Mouse (Mus musculus): ENCODE measurements around the gene Olfr365. TPM values are rescaled to one million over a fixed set of nuclear protein-coding genes. Genes with fewer than 3 reads are reported as not detected.

Gene Olfr365
- not detected for total RNA-seq (2023)

DNA sequence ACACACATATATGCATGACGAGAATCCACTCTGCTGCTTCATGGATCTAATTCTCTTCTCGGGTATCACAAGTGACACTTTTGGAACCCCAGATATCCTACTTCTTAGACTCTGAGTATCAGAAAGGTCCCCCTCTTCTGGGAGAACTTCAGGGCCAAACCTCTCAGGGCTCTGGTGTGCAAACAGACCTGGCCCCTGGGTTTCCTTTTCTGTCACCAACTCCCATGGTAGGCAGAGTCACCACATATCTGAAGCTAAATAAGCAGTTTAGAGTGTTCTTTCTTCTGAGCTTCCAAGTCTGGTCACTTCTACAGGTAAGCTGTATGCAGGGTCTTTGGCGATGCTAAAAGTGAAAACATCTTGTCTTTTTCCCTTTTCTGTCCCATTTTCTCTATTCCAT, at the start of gene Olfr365:
Gene Olfr365 (plus strand): TSS at position 301 of the 400 bp plus-strand sequence.

DNA sequence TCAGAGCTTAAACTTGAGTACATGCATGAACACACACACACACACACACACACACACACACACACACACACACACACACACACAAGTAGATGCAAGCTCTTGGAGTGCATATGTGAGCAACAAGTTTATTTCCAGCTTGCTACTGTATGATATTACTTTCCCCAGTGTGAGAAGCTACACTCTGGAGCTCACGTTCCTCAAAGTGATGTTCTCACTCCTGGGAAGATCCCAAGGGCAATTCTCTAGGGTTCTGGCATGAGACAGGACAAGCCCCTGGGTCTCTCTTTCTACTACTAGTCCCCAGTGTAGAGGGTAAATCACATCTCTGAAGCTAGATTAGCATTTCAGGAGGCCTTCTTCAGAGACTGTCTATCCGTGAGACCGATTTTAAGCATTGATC, 49.0 kb upstream of the Olfr365 start, which contains the start of gene Olfr364-ps1:
Gene Olfr364-ps1 (plus strand): TSS at position 301 of the 400 bp plus-strand sequence.

DNA sequence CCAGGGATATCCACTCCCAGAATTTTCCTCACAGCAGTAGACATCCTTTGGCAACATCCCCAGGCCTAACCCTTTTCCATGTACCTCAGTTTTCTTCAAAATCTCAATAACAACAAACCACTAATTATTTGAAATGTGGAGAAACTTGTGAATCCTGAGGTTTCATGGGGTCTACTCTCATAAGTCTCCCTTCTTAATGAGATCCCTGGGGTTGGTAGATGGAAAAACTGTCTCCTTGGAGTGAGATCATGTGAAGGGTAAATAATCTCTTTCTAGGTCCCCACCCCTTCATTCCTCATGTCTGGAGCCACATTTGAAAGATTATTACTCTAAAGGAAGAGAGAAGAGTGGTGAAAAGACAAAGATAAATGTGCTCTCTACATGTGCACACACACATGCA, 23.3 kb downstream of the Olfr365 start, which contains the start of gene Olfr366:
Gene Olfr366 (plus strand): TSS at position 301 of the 400 bp plus-strand sequence.

Other genes with a start within 250 kb of the Olfr365 start
- not detected for gene Olfr357, start 194.4 kb upstream of the Olfr365 start, total RNA-seq (2023)
- gene Olfr358, start 178.9 kb upstream of the Olfr365 start, total RNA-seq (2023), result not detected
- not detected for gene Olfr360, start 122.5 kb upstream of the Olfr365 start, total RNA-seq (2023)
- gene Olfr361, start 98.9 kb upstream of the Olfr365 start, total RNA-seq (2023), result not detected
- gene Olfr362, start 70.3 kb upstream of the Olfr365 start, total RNA-seq (2023), result not detected
- gene Olfr364-ps1, start 48.9 kb upstream of the Olfr365 start, total RNA-seq (2023), result not detected
- not detected for gene Olfr366, start 23.4 kb downstream of the Olfr365 start, total RNA-seq (2023)
- not detected for gene Olfr368, start 138.3 kb downstream of the Olfr365 start, total RNA-seq (2023)
- 10 to 100 TPM; 29.7 to 32.7 TPM for gene Pdcl, start 171.1 kb downstream of the Olfr365 start, total RNA-seq (2023)
- gene Rc3h2, start 234.7 kb downstream of the Olfr365 start, total RNA-seq (2023), result 10 to 100 TPM; 43.4 to 45.3 TPM